Mouse (Mus musculus) CH12.LX (cell line): ENCODE results near the gene Ythdf2.

Source experiments
- CHD2 ChIP-seq: IDR thresholded peaks from 2 replicates; pipeline ENCODE4 v1.6.1; 2011; ENCODE audit warnings: low read length, improper control_type of control experiment
- CTCF ChIP-seq, 2 experiments: IDR thresholded peaks in 1 of 2; conservative IDR thresholded peaks in 1 of 2; 2 replicates each; pipeline ENCODE4 v1.5.1; 2011 to 2012; ENCODE audit warnings: low read depth in 2 of 2, low read length in 2 of 2, improper control_type of control experiment in 1 of 2, inconsistent platforms in 1 of 2, mild to moderate bottlenecking in 1 of 2, moderate library complexity in 1 of 2
- E2F4 ChIP-seq: IDR thresholded peaks from 2 replicates; pipeline ENCODE4 v1.6.1; 2011; ENCODE audit warnings: low read depth, low read length, improper control_type of control experiment; ENCODE audit not compliant: insufficient replicate concordance
- HCFC1 ChIP-seq: IDR thresholded peaks from 2 replicates; pipeline ENCODE4 v1.6.1; 2012; ENCODE audit warnings: low read depth, mild to moderate bottlenecking, inconsistent platforms, low read length, improper control_type of control experiment
- UBTF ChIP-seq: IDR thresholded peaks from 2 replicates; pipeline ENCODE4 v1.6.1; 2012; ENCODE audit warnings: low read depth, mild to moderate bottlenecking, inconsistent platforms, low read length, improper control_type of control experiment, moderate library complexity
- USF2 ChIP-seq: conservative IDR thresholded peaks from 2 replicates; pipeline ENCODE4 v1.6.1; 2011; ENCODE audit warnings: low read depth, low read length, improper control_type of control experiment

DNA sequence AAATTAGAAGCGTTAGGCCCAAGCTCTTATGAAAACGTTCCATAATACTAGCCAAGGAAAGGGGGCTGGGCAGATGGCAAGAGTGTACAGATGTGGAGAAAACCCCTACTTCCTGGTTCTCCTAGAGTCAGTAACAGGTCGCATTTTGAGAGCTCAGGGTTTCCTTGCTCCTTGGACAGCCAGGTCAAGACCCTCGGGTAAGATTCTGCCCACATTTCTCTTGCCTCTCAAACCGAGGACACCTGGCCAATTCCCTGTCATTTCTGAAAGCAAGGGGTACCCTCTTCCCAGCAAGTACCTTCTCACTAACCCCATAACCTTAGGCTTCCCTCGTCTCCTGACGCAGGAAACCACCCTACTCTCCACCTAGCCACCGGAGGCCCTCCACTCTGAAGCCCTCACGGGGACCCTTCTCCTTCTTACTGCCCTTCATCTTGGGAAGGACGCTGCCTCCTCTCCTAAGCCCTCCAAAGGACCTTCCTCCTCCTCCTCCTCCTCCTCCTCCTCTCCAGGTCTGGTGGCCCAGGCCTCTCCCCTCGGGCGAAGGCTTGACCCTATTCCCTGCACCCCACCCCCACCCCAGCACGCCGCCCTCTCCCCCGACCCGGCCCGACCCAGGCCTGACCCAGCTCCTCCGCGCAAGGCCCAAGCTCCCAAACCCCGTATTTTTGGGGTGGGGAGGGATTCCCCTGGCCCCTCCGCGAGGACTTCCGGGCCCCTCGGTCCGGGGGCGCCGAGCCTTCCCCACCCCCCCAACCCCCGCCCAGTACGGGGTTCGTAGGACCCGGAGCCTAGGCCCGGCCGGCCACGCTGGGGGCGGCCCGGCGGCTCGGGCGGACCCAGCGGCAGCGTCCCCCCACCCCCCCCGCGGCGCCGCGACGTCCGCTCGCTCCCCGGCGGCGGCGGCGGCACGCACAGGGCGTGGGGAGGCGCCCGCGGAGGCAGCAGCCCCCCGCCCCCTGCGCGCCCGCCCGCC lies 48.6 kb upstream of the Ythdf2 start:
- TF ChIP-seq USF2 (no peak), CTCF (conservative IDR thresholded peaks at IDR 0.05 in 1 of 2, IDR thresholded peaks at IDR 0.05 in 1 of 2; ENCODE audit: low read depth in 2 of 2, low read length in 2 of 2) (no peak), HCFC1 (peak; percentile 32; the same call in 1 of the 2 replicates), UBTF (0 out of 2 replicates have a peak, but pooled peaks have one; percentile 20), E2F4 (no peak), CHD2 (peak; percentile 56)
